Mouse (Mus musculus): ENCODE results near the gene Tbx10. TPM values are rescaled to one million over a fixed set of nuclear protein-coding genes. Genes with fewer than 3 reads are reported as not detected.
A peak's percentile ranks its signal among the peaks of the same experiment; 100 is the strongest.
"Not testable (repeated sequence)": the region's sequence is repeated elsewhere in the genome, so short reads cannot be mapped to it uniquely, and the experiment has no call there.

Tbx10 gene
- polyA plus RNA-seq, 2 experiments from 2014 or later = not detected

DNA sequence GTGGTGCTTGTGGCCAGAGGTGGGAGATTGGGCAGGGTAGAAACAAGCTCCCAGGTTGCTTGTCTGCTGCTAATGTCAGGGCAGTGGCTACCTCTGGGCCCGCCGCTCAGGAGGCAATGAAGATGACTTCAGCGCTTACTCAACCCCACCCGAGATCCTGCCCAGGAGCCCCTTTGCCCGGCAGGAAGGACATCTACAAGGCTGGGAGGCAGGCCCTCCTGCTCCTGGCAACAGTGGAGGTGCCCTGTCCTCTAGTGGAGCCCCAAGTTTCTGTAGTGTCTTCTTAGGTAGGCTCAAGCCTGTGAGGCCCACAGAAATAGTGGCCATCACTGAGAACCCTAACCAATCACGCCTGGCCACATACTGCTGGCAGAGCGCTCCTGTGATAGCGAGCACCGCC lies 12.5 kb downstream of the Tbx10 start:
- no peak for ATAC-seq

DNA sequence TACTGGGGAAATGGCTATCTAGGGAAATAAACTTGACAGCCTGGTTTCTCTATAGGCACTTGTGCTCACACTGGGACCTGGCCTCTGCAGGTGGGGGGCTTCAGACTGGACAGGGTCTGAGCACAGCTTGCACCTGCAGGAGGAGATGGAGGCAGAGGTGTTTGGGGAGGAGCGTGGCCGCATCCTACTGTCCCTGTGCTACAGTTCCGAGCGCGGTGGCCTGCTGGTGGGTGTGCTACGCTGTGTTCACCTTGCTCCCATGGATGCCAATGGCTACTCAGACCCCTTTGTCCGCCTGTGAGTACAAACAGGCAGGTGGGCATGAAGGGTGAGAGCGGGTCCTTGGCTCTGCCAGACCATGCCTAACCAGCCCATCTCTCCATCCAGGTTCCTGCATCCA lies 13.4 kb downstream of the Tbx10 start:
- ATAC-seq = no peak

DNA sequence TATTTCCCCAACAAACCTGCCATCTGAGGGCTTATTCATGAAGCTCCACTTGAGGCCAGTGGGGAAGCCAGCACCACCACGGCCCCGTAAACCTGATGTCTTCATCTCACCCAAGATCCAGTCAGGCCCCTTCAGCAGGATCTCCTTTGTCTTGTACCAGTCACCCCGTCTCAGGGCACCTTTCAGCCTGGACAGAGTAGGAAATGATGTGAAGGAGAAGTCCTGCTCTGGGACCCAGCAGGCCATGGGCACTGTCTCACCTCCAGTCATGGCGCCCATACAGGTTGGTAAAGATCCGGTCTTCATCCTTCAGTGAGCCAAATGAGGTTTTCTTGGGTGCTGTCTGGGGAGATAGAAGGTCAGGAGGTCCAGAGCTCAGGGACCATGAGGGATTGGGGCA lies 18.5 kb downstream of the Tbx10 start:
- no peak for ATAC-seq

DNA sequence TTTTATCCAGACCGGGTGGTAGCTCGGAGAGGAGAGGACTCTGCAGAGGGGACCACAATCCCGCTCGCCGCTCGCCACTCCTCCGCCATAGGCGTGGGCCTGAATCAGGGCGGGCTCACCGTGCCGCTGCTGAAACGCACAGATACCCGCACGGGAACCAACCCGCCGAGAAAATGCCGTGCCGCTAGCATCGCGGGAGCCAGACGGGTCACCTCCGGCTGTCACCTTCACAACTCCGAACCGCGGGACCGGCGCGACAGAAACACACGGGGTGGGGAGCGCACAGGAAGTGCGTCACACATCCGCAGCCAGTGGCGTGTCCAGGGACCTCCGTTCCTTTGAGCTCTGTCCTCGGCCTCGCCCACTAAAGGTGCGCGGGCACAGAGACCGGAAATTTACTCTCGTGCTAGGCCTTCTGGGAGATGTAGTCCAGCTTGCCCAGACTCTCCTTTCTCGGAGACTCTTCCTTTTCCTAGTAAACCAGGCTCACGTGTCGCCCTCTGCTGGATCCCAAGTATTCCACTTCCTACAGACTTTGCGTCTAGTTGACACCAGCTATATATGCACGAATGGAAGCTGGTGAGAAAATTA lies 20.0 kb downstream of the Tbx10 start, which contains the start of gene Ndufv1:
Ndufv1 (minus strand) TSS at position 375 of the 591 bp plus-strand sequence.
- peak; percentile 99 for ATAC-seq

DNA sequence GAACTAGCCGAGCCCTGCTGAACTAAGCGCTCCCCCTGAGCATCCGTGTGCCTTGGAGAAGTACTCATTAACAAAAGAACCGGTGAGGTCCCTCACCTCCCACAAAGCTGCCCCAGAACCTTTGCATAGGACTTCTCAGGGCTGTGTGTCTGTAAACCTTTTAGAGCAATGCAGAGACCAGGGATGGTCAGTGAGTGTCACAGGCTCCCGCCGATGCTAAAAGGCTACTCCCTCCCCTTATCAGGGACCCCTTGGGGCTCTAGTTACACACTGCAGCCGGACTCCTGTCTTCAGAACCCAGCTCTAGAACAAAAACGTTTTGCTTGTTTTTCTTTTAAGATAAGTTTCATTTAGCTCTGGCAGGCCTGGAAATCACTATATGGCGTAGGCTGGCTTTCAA lies 20.5 kb downstream of the Tbx10 start:
- ATAC-seq = peak; percentile 45

DNA sequence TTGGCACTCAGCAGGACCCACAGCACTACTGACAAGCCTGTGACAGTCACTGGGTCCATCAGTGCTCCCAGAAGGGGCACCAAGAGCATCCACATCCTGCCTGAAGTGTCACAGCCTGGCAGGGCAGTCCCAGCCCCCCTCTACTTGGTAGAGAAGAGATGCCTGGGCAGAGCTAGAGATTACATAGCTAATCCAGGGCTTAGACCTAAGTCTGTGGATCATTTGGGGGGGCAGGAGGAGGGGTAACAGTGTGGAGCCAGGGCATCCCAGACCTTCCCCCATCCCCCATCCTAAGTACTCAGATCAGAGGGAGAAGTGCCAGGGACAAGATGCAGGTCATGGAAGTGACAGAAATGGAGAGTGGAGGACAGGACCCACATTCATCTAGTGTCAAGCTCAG lies 22.2 kb downstream of the Tbx10 start:
- no peak for ATAC-seq

DNA sequence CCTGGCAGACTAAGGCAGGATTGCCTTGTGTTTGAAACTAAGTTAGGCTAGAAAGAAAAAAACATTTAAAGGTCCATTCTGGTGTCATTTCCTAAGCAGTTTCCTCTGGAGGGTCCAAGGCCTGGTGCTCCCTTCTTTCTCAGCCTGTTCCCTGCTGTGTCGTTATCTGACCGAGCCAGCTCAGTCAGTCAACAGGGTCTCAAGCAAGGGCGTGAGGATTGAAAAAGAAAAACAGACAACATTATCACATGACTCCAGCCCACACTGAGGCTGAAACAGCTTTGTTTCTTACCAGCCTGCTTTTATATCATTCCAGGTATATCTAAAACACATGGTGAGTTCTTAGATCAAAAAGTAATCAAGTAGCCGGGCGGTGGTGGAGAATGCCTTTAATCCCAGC lies 23.1 kb downstream of the Tbx10 start:
- no peak for ATAC-seq

DNA sequence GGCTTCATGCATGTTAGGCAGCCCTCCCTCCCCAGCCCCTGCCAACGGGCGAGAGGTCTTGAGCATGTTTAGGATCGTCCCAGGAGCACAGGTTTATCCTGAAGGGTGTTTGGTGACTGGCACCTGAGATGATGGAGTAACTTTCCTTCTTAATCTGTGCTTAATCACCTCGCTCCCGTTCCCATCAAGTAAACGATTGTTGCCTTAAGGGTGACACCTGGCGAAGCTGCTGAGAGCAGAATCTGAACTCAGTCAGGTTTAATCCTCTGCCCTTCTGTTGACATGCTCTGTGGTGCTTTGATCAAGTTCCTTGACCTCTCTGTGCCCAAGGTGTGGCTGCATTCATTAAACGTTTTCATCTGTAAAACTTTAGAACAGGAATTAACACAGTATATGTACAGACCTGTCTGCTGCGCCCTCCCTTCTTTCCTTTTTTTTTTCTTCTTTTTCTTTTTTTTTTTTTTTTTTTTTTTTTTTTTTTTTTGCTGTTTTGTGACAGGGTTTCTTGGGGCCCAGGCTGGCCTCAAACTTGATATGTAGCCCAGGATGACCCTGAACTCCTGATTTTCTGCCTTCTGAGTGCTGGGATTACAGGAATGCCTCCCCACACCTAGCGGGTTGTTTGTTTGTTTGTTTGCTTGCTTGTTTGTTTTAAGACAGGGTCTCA lies 25.5 kb downstream of the Tbx10 start:
- ATAC-seq = no peak

DNA sequence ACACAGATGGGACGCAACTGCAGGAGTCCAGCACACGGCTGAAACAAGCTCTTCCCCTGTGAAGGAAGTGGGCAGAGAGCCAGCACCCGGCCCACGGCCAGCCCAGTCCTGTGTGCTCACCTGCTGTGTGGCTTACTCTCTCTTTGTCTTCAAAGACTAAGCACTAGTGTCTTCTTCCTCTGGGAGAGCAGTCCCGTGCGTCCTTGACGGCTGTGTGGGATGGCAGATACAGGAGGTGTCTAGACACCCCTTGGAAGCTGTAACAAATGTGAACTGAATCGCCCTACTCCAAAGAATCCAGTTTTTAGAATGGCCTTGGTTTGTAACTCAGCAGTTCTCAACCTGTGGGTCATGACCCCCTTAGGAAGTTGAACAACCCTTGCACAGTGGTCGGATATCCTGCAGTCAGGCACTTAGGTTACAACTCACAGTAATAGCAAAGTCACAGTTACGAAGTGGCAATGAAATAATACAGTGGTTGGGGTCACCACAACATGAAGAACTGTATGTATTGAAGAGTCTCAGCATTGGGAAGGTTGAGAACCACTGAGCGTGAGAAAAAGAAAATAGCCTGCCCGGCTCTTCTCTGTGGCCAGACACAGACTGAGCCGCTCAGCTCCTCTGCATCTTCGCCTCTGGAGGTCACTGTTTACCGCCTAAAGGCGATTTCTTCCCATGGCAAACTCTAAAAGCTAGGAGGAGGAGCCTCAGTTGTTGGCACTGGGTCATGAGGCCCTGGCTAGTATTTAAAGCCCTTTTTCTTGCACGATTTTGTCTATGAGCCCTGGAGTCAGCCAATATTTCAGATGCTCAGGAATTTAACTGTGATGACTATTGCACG lies 26.4 kb downstream of the Tbx10 start:
- ATAC-seq = peak; percentile 70

DNA sequence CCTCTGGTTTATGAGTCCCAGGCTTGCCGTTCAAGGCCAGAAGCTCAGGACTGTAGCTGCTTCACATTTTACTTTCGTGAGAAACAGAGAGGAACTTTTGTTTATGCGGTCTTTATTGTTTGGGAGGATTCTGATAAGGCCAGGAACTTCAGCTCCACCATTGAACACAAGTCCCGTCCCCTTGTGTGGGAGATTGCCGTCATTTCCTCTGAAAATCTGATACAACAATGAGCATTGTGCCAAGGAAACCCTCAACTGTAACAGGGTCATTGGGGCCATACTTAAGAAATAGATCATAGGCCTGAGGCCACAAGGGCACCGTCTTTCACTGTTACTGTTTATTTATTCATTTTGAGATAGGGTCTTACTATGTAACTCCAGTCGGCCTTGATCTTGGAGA lies 30.6 kb downstream of the Tbx10 start:
- ATAC-seq = no peak

DNA sequence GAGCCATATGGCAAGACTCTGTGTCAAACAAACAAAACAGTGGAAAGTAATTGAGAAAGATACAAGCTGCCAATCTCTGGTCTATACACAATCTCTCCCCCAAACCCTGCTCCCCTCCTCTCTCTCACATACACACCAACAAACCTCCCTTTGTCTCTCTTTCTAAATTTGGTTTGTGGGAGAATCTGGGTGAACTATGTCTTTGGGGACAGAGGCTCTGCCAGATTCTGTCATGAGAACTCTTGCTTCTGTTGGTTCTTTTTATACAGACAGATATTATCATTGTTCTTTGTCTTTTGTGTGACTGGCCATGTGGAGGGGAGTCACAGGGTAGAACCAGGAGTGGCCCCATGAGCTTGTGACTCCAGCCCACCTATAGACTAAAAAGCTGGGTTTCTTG lies 35.0 kb downstream of the Tbx10 start:
- ATAC-seq = no peak

DNA sequence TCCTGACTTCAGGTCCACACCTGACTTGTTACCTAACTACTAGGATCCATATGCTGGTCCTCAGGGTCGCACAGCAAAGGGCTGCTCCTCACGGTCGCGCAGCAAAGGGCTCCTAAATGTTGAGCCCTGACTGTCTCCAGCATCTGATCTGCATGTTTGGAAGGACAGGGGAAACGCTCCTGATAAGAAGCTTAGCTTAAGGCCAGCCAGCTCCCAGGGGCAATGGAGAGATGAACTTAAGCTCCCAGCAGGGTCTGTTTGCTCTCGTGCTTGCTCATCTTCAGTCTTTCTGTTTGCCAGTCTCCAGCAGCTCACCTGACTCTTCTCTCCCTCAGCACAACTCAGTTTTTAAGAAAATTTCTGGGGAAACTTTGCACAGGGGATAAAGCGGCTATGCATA lies 40.1 kb downstream of the Tbx10 start:
- ATAC-seq = no peak

DNA sequence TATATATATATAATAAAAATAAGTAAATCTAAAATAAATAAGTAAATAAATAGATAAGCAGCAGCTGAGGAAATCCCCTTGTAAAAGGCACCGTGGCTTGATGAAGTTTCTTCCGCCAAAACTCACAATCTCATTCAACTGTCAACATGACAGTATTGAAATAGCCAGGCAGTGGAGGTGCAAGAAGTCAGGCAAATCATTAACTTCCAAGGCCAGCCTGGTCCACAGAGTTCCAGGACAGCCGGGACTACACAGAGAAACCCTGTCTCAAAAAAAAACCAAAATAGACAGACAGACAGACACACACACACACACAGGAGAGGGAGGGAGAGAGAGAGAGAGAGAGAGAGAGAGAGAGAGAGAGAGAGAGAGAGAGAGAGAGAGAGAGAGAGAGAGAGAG lies 40.7 kb downstream of the Tbx10 start:
- ATAC-seq = no peak

DNA sequence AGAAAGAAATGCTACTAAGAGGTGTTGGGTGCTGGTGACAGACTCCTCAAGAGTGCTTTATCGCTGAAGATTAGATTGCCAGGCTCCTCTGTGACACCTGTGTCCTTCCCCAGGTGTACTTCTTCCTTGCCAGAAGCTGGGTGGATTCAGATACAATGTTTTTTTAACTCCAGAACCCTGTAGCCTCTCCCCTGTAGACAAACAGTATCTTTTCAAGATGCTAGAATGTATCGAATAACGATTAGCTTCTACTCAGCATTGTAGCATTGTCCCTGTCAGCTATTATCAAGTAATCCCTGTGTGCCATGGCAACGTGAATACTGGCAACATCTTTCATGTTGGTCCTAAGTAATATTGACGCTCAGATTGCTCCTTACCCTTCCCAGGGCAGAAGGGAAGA lies 41.2 kb downstream of the Tbx10 start:
- ATAC-seq = no peak

DNA sequence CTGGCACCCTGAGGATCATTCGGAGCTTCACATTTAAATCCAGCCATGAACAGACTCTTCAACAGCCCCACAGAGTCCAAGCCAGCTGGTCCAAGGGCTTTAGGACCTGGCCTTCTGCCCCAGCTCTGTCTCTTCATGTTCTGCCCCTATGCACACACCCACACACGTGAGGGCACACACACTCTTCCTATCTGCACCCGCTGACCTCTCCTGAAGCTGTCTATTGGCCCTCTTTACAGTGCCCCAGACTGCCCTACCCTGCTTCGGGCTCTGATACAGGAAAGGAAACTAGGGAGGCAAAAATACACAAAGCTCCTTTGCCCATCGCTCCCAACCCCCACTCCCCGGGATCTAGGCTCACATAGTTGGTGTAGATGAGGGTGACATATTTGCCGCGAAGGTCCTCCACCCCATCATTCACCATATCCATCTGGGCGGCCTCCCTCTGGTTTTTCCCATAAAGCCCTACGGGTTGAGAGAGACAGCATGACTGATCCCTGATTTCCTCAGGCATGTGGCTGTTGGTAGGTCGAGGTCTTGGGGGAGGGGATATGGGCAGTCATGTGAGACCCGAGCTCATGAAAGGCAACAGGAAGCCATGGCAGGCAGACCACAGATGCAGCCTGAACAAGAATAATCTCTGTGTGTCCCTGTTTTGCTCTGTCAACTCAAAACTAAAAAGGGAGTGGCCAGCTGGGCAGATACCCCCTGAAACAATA lies 43.9 kb downstream of the Tbx10 start:
- no peak for ATAC-seq

DNA sequence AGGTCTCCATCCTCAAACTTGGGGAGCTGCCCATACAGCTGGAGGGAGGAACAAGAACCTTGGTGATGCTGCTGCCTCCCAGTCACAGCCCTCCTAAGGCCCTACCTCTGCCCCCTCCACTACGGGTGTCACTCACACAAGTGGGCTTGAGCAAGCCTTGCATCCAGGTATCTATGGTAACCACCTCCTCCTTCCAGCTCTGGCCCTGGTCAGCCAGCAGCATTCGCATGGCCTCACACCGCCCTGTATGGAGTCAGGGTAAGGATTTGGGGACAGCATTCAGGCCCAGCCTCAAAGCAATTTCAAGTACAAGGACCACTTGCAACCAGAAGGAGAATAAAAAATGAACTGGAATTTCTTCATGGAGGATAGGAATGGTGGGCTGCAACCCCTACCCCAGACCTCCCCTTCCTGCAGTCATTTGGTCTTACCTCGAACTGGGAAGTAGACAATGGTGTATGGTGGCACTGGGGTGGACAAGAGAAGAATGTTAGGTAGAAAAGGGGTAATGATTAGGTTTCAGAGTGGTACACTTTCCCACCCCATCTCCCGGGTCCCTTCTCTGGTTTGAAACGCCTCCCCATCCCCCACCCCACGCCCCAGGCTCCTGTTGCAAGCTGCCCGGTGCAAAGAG lies 44.7 kb downstream of the Tbx10 start:
- not testable (repeated sequence) for ATAC-seq

DNA sequence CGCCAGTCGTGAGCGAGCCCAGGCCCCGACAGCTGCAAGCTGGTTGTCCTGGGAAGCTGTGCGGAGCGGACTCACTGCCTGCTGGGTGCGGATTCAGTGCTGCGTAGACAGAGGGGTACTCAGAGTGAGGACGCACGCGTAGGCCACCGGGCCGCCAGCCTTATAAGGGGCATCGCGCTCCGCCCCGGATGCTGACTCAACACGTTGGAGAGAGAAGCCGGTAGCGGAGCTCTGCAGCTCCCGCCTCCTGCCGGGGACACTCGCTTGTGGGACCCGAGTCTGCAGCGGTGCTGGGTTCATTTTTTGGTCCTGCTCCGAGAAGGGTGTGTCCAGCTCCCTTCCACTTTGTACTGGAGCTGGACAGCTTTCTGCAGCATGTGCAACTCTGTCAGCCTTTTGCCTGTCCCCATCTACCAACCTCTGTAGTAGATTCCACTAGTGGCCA lies 45.3 kb downstream of the Tbx10 start, which contains the start of gene Gstp1:
Gstp1 (minus strand) TSS at position 198 of the 445 bp plus-strand sequence.
- ATAC-seq = peak; percentile 98

DNA sequence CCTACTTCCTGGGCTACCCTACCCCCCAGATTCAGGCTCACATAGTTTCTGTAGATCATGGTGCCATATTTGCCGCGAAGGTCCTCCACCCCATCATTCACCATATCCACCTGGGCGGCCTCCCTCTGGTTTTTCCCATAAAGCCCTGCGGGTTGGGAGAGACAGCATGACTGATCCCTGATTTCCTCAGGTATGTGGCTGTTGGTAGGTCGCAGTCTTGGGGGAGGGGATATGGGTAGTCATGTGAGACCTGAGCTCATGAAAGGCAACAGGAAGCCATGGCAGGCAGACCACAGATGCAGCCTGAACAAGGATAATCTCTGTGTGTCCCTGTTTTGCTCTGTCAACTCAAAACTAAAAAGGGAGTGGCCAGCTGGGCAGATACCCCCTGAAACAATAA lies 48.4 kb downstream of the Tbx10 start:
- not testable (repeated sequence) for ATAC-seq

DNA sequence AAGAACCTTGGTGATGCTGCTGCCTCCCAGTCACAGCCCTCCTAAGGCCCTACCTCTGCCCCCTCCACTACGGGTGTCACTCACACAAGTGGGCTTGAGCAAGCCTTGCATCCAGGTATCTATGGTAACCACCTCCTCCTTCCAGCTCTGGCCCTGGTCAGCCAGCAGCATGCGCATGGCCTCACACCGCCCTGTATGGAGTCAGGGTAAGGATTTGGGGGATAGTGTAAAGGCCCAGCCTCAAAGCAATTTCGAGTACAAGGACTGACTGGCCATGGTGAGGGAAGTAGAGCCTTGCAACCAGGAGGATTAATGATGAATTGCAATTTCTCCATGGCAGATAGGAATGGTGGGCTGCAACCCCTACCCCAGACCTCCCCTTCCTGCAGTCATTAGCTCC lies 48.9 kb downstream of the Tbx10 start:
- ATAC-seq = not testable (repeated sequence)

DNA sequence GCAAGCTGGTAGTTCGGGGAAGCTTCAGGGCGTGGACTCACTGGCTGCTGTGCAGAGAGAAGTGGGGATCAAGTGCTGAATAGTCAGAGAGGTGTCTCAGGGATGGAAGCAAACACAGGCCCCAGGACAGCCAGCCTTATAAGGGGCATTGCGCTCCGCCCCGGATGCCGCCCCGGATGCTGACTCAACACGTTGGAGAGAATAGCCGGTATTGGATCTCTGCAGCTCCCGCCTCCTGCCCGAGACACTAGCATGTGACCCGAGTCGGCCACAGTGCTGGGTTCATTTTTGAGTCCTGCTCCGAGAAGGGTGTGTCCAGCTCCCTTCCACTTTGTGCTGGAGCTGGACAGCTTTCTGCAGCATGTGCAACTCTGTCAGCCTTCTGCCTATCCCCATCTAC lies 49.6 kb downstream of the Tbx10 start:
- no peak for ATAC-seq

DNA sequence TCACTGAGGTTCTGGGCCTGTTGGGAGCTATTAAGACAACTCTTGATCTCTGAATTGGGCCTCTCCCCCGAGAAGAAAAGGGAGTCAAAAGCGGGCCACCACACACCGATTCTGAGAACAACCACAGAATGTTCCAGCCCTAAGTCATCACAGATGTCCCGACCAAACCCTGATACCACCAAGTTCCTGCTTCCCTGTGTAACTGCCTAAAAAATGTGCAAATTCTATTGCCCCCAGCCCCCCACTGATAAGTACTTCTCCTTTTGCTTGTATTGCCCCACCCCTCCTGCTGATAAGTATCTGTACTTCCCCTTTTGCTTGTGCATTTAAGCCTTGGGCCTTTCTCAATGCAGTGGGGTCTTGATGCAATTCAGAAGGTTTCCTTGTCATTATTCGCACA lies 51.6 kb downstream of the Tbx10 start:
- not testable (repeated sequence) for ATAC-seq

Measured in CD4-positive, CD25-positive, alpha-beta regulatory T cell, adult 4 months (primary cell).